Mouse (Mus musculus): ENCODE data around the gene Olfr1336.
"Not testable (repeated sequence)": the region's sequence is repeated elsewhere in the genome, so short reads cannot be mapped to it uniquely, and the experiment has no call there.

The Olfr1336 gene

DNA sequence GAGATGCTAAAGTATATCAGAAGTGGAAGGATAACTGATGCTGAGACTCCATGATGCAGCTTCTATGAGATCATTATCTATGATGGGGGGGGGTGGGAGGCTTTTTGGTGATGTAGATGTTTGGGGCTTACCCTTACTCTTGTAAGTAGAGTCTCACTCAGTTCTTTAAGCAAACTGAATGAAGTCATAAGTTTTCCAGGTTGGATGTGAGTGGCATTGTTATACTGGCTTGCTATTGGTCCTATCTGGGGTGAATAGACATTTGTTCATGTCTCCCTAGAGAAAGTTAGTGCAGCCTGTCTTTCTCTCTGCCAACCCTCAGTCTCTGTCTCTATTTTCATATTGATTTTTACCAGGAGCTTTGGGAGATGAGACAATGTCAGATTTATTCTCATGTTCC lies at the start of gene Olfr1336:
Gene Olfr1336, plus strand, starts transcription at position 301 of the 400 bp plus-strand sequence.
- POLR2A ChIA-PET, result no interaction called here
- CTCF ChIA-PET, result interaction anchor here in 1 of 4 experiments (1.0 kb wide), 1 partner anchor 21 kb away, joined by 4 read pairs; no protein-coding TSS in a partner anchor

DNA sequence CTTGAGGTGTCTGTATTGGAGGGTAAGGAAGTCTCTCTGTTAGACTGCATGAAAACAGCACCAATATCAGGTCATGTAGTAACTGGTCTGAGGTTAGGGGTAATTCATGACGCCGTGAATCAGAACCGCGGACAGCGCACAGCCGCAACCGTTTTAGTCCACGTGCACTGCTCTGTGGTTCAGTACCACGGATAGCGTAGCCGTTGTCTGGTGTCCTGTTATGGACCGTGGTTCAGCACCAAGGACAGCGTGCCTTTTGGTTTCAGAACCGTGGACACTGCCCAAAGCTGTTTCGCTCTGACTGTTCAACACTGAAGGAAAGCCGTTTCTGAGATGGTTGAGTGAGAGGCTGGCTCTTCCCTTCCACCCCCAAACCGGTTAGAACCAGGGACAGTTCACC lies 45.9 kb upstream of the Olfr1336 start, which contains the start of gene Gm20715:
Gene Gm20715, plus strand, starts transcription at position 235 of the 400 bp plus-strand sequence.
- POLR2A ChIA-PET, result interaction anchor here in 3 of 4 experiments (0.9 to 1.6 kb wide), 5 partner anchors 9 to 318 kb away, joined by 3 to 8 read pairs (median 3); partner anchors contain the start of genes Zfp78 (in 2 of the 3) and Smim17 (in 1 of the 3)

DNA sequence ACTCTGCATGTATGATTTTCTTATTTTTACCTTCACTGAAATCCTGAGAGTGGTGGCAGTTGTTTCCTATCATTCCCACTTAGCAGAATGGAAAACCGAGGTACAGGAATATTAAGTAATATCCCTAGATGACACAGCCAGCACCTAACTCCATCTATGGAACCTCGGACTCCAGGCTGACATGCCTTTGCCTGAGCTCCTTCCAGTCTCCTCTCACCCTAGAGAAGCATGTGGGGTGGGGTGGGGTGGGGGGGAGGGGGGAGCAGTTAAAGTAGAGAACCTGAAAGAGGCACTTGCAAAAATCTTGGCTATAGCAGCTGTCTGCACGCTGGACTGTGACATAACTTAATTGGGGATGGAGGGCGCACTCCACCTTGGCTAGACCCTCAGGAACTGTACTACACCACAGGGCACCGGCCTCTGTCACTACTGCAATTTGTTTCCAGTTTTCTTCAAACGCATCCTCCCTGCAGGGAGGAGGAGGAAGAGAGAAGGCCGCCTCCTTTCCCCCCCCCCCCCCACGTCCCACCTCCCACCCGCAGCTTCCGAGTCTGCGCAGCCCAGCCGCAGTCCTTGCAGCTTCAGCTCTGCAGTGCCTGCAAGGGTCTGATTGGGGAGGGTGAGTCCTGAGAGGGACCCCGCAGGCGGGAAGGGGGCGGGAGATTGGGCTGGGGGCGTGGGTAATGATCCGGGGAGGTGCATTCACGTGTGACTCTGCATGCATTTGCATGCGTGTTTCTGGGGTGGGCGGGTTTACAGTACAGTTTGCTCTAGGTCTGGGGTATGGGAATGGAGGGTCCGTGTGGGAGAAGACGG lies 41.1 kb upstream of the Olfr1336 start:
- CTCF ChIA-PET, result interaction anchor here in 1 of 4 experiments (0.6 to 1.7 kb wide), 2 partner anchors 15 to 132 kb away, joined by 3 read pairs; no protein-coding TSS in a partner anchor
- POLR2A ChIA-PET, result no interaction called here

More for the DNA sequence above, 45.9 kb upstream of the Olfr1336 start, which contains the start of gene Gm20715:
- CTCF ChIA-PET, result interaction anchor here in 3 of 4 experiments (0.5 to 1.6 kb wide), 6 partner anchors 20 to 647 kb away, joined by 3 to 7 read pairs (median 6); no protein-coding TSS in a partner anchor

DNA sequence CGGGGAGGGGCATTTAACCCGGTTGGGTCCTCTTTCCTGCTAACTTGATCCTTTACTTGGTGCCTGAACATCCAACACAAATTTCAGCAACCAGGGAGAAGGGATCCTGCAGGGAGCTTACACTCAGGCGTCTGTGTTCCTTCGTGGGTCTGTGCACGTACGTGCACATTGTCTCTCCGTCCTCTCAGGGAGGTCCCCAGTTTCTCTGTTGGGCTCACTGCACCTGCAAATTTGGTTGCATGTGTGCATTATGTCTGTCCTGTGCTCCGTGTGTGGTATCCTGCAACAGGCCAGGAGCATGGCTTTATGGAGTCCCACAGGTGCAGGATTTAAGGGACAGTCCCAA lies 40.6 kb upstream of the Olfr1336 start:
- POLR2A ChIA-PET, result no interaction called here
- CTCF ChIA-PET, result interaction anchor here in 1 of 4 experiments (0.6 to 1.7 kb wide), 2 partner anchors 15 to 133 kb away, joined by 3 read pairs; no protein-coding TSS in a partner anchor

DNA sequence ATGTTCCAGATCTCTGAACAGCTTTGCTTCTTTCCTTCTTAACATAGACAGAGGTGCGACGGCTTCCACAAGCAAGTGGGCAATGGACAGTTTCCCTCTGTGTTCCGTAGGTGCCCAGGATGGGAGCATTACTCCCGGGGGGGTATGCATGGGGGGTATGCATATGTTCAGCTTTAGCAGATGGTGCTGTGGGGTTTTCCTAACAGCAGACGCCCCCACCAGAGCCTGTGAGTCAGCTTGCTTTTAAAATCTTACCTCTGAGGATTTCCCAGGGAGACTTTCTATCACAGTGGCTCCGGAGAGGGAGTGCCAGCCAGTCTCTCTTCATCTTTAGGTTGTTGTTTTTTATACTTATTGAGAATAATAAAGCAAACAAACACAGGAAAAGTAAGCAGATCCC lies 36.1 kb upstream of the Olfr1336 start:
- ChIA-PET CTCF (interaction anchor here in 1 of 4 experiments (1.4 kb wide), 1 partner anchor 10 kb away, joined by 9 read pairs; no protein-coding TSS in a partner anchor), POLR2A (no interaction called here)

- CTCF ChIA-PET, result interaction anchor here (0.5 to 2.4 kb wide), 21 partner anchors 9 to 489 kb away, joined by 3 to 28 read pairs (median 6); partner anchors contain the start of genes Zfp78 (in 3 of the 4), Gm20715 (in 1 of the 4), Zfp583 (in 1 of the 4) and Zfp667 (in 1 of the 4)
These were observed 26.6 kb upstream of the Olfr1336 start for GRCm38 (mm10) chr7:6429381-6429780.

GRCm38 (mm10) chr7:6430342-6430741 lies 25.6 kb upstream of the Olfr1336 start:
- CTCF ChIA-PET, result interaction anchor here (0.6 to 2.4 kb wide), 32 partner anchors 8 to 1740 kb away, joined by 3 to 28 read pairs (median 4); partner anchors contain the start of genes Zfp78 (in 4 of the 4), Gm20715 (in 1 of the 4), Olfr1344 (in 1 of the 4) and Zfp583 (in 1 of the 4)
- POLR2A ChIA-PET, result interaction anchor here in 2 of 4 experiments (1.0 to 1.4 kb wide), 2 partner anchors 47 to 68 kb away, joined by 3 to 6 read pairs; partner anchors contain the start of genes Zfp28 (in 1 of the 2) and Zfp78 (in 1 of the 2)

More at GRCm38 (mm10) chr7:6429381-6429780, 26.6 kb upstream of the Olfr1336 start:
- POLR2A ChIA-PET, result interaction anchor here in 2 of 4 experiments (0.9 to 1.4 kb wide), 3 partner anchors 46 to 67 kb away, joined by 3 to 6 read pairs (median 3); partner anchors contain the start of genes Zfp78 (in 2 of the 2) and Zfp28 (in 1 of the 2)

GRCm38 (mm10) chr7:6438388-6438787 lies 17.6 kb upstream of the Olfr1336 start, which contains the start of gene Olfr1344:
Gene Olfr1344, plus strand, starts transcription at chr7:6438688.
- ChIA-PET CTCF (interaction anchor here in 1 of 4 experiments (1.4 kb wide), 1 partner anchor 8 kb away, joined by 3 read pairs; no protein-coding TSS in a partner anchor), POLR2A (no interaction called here)

DNA sequence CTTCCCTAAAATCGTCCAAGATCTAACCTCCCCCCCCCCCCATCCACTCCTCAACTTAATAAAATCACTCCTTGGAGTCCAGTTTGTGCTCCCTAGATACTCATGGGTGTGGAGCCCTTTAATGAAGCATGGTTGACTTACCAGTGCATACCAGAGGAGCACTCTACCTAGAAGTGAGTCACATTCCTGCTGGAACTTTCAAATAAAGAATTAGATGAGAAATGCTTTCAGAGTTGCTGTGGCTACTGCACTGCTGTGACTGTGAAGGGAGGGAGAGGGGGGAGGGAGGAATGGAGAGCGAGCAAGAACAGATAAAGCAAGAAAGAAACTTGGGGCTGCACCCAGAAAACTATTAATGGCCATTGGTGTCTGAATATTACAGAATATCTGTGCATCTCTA lies 14.8 kb upstream of the Olfr1336 start:
- ChIA-PET CTCF (no interaction called here), POLR2A (no interaction called here)

DNA sequence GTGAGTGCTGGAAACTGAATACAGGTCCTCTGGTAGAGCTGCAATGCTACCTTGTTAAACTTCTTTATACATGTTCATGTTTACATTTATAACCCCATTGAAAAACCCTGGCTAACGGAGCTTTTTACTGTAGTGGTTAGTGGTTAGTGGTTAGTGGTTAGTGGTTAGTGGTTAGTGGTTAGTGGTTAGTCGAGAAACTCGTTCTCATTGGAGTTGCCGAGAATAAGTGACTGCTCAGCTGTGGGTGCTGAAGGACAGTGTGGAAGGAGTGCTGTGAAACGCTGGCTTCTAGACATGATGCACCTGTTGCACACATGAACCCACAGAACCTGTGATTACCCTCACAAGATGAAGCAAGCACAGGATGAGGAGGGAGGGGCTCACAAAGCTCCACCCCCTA lies 8.2 kb upstream of the Olfr1336 start:
- POLR2A ChIA-PET, result no interaction called here

DNA sequence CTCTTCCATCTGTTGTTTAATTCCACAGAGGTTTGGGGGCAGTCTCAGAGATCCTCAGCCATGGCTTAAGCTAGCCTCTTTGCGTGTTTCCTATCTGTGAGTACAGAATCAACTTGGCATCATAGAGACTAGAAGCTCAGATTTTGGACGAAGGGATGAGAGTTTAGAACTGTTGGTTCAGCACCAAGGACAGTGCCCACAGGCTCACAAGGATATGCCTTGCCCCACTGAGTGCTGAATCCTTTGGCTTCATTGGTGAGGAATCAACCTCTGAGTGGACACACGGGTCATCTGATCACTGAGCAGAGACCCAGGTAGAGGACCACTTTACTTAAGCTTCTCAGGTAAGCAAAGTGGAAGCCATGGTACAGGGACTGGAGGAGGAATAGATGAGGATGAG lies 431 bp downstream of the Olfr1336 start:
- CTCF ChIA-PET, result interaction anchor here in 1 of 4 experiments (1.0 kb wide), 1 partner anchor 22 kb away, joined by 4 read pairs; no protein-coding TSS in a partner anchor
- POLR2A ChIA-PET, result no interaction called here

More for the DNA sequence above, 8.2 kb upstream of the Olfr1336 start:
- CTCF ChIA-PET, result interaction anchor here in 1 of 4 experiments (1.3 kb wide), 1 partner anchor 78 kb away, joined by 3 read pairs; no protein-coding TSS in a partner anchor

DNA sequence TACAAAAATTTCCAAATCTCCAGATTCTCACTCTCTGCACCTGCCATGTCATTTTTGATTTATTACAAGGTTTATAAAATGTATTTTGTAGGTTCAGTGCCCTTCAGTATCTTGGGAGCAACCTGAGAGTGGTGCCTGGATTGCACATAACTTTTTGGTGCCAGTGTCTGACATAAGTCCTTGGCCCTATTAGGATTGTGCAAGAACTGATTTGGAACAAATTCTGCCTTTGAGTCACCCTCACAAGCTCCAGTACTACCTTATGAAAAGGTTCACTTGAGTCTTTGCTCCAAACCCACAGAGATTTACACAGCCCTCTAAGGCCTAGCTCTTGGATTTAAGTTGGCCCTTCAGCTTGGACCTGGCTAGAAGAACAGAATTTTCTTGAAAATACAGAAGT lies 11.0 kb downstream of the Olfr1336 start, which contains the start of gene Olfr1346:
Gene Olfr1346, plus strand, starts transcription at position 151 of the 400 bp plus-strand sequence.
- ChIA-PET POLR2A (no interaction called here), CTCF (no interaction called here)

DNA sequence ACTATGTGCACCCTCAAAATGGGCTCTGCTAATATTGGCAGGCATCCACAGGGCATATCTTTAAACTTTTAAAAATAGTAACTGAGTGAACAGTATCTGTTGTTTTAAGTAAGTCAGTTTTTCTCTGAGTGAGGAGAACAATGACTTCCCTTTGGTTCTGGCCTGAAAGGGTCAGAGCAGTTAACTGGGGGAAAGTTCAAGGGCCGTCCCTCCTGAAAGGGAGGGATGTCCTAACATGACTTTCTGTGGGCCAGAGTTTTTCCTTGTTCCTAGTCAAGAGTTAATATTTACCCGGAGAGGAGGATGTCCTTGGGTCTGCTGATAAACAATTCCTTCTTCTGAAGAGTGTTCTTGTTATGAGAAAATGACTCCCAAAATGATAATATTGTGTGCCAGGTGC lies 21.7 kb downstream of the Olfr1336 start:
- CTCF ChIA-PET, result interaction anchor here in 1 of 4 experiments (0.6 kb wide), 1 partner anchor 9 kb away, joined by 3 read pairs; no protein-coding TSS in a partner anchor
- POLR2A ChIA-PET, result not testable (repeated sequence)

DNA sequence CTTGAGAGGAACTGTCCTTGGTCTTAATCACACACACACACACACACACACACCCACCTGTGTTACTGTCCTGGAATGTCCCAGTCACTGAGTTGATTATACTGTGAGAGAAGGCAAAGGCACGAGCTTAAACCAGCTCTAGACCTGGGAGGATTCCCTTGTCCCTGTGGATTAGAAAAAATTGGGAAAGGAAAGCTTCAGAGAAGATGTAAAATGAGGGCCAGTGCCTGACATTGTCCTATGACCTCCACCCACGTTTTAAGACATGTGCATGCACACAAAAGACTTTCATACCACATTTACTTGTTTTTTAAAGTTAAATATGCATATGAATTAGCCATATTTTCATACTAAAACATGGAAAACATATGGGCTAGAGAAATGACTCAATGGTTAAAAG lies 30.9 kb downstream of the Olfr1336 start, which contains the start of gene Olfr5:
Gene Olfr5, minus strand, starts transcription at position 101 of the 400 bp plus-strand sequence.
- ChIA-PET POLR2A (no interaction called here), CTCF (interaction anchor here in 1 of 4 experiments (0.6 kb wide), 1 partner anchor 51 kb away, joined by 3 read pairs; no protein-coding TSS in a partner anchor)

GRCm38 (mm10) chr7:6499655-6500054 lies 43.7 kb downstream of the Olfr1336 start, which contains the start of gene Olfr1347:
Gene Olfr1347, minus strand, starts transcription at chr7:6499755.
- ChIA-PET CTCF (no interaction called here), POLR2A (no interaction called here)

- CTCF ChIA-PET, result interaction anchor here in 1 of 4 experiments (0.7 to 1.2 kb wide), 2 partner anchors 17 to 19 kb away, joined by 3 to 5 read pairs; no protein-coding TSS in a partner anchor
- POLR2A ChIA-PET, result no interaction called here
These were observed 52.7 kb downstream of the Olfr1336 start, which contains the start of gene Olfr1348 for GRCm38 (mm10) chr7:6508648-6509047. Gene Olfr1348, minus strand, starts transcription at chr7:6508748.

Data from embryonic stem cell, embryonic (primary cell).